Mouse (Mus musculus) hindbrain, embryonic 11.5 days (tissue): ENCODE measurements around the gene Nacc1. TPM values are rescaled to one million over a fixed set of nuclear protein-coding genes. Genes with fewer than 3 reads are reported as not detected.

Experiments
- ATAC-seq: fragments of 200-750 bp; cut with Nextera tagmentation; 2 replicates; pipeline ENCODE4 v1.8.0; 2017; ENCODE audit warnings: mild to moderate bottlenecking, moderate TSS enrichment, moderate library complexity; ENCODE audit not compliant: low FRiP score
- DNase-seq: peaks from one replicate; pipeline ENCODE4 v3.0.0-alpha.2; 2015; ENCODE audit warnings: low spot score
- H3K27ac ChIP-seq: fragments of 300-500 bp; sonication (generic); 2 replicates; pipeline ENCODE4 v1.5.1; 2014; ENCODE audit warnings: mild to moderate bottlenecking, low read depth, low read length
- H3K27me3 ChIP-seq: fragments of 300-500 bp; sonication (generic); 2 replicates; pipeline ENCODE4 v1.6.1; 2014; ENCODE audit warnings: mild to moderate bottlenecking, low read length, moderate library complexity, mixed read lengths; ENCODE audit not compliant: control insufficient read depth, insufficient read depth
- H3K36me3 ChIP-seq: fragments of 300-500 bp; sonication (generic); 2 replicates; pipeline ENCODE4 v1.6.1; 2014; ENCODE audit warnings: mild to moderate bottlenecking, low read length, moderate library complexity, mixed read lengths; ENCODE audit not compliant: control insufficient read depth, insufficient read depth
- H3K4me1 ChIP-seq: fragments of 300-500 bp; sonication (generic); replicated peaks from 2 replicates; pipeline ENCODE4 v1.6.1; 2014; ENCODE audit warnings: low read length, mixed read lengths; ENCODE audit not compliant: control insufficient read depth, insufficient read depth
- H3K4me2 ChIP-seq: fragments of 300-500 bp; sonication (generic); replicated peaks from 2 replicates; pipeline ENCODE4 v1.6.1; 2014; ENCODE audit warnings: mild to moderate bottlenecking, low read depth, low read length
- H3K4me3 ChIP-seq: fragments of 300-500 bp; sonication (generic); 2 replicates; pipeline ENCODE4 v1.5.1; 2014; ENCODE audit warnings: low read depth, low read length
- H3K9ac ChIP-seq: fragments of 300-500 bp; sonication (generic); 2 replicates; pipeline ENCODE4 v1.6.1; 2014; ENCODE audit warnings: low read depth, low read length
- H3K9me3 ChIP-seq: fragments of 300-500 bp; sonication (generic); 2 replicates; pipeline ENCODE4 v1.6.1; 2016; ENCODE audit warnings: low read length; ENCODE audit not compliant: control insufficient read depth
- WGBS: fragments of 180-500 bp; shearing (Covaris S2); extraction: QIAGEN DNeasy Blood & Tissue Kit; methylation state at CpG from one replicate; pipeline ENCODE4 v1.1.7; 2014; 5-methylcytosine and 5-hydroxymethylcytosine counted together
- polyA plus RNA-seq: library from polyadenylated mRNA; unstranded; fragments of >200 nt; fragmentation: Nextera tagmentation; extraction: Ambion mirVana; gene quantifications from 2 replicates; pipeline ENCODE4 v1.2.1, GENCODE M21; 2014

The Nacc1 gene
- polyA plus RNA-seq, 1 experiment from 2014 or later: 20.5 TPM

- Histone ChIP-seq H3K27ac (peak overlapping the region; percentile 94), H3K9ac (peak overlapping the region; percentile 77), H3K36me3 (no peaks in the 10 kb centered on the region), H3K27me3 (no peaks in the 10 kb centered on the region), H3K9me3 (no peaks in the 10 kb centered on the region), H3K4me3 (peak overlapping the region; percentile 53), H3K4me2 (peak overlapping the region; percentile 87), H3K4me1 (peaks cover 6% of the 10 kb centered on the region)
- WGBS: under 1% methylated on average over 95 of the region's 106 CpGs
- DNase-seq: peak; percentile 97
- peak; percentile 91 for ATAC-seq
These were observed 48.3 kb downstream of the Nacc1 start for GRCm38 (mm10) chr8:84639162-84640009.

GRCm38 (mm10) chr8:84638555-84639161 is 49.0 kb downstream of the Nacc1 start:
- no peaks in the 10 kb centered on the region for H3K36me3 ChIP-seq
- H3K4me2 ChIP-seq: peak overlapping the region; percentile 87
- ATAC-seq: peak; percentile 39
- peak overlapping the region; percentile 77 for H3K9ac ChIP-seq
- peak; percentile 59 for DNase-seq
- H3K27ac ChIP-seq: peak overlapping the region; percentile 94
- peak overlapping the region; percentile 53 for H3K4me3 ChIP-seq
- no peaks in the 10 kb centered on the region for H3K9me3 ChIP-seq
- peaks cover 6% of the 10 kb centered on the region for H3K4me1 ChIP-seq
- no peaks in the 10 kb centered on the region for H3K27me3 ChIP-seq
- under 1% methylated on average over 43 of the region's 52 CpGs for WGBS

- Histone ChIP-seq H3K27ac (peak overlapping the region; percentile 94), H3K9me3 (no peaks in the 10 kb centered on the region), H3K4me1 (peaks cover 6% of the 10 kb centered on the region), H3K4me2 (peak overlapping the region; percentile 87), H3K9ac (peak overlapping the region; percentile 77), H3K27me3 (no peaks in the 10 kb centered on the region), H3K36me3 (no peaks in the 10 kb centered on the region), H3K4me3 (peak overlapping the region; percentile 53)
- 37% methylated on average over 8 of the region's 8 CpGs for WGBS
- DNase-seq: peak; percentile 43
- no peak for ATAC-seq
These were observed 49.6 kb downstream of the Nacc1 start for GRCm38 (mm10) chr8:84637946-84638554.

- H3K9me3 ChIP-seq: no peaks in the 10 kb centered on the region
- no peaks in the 10 kb centered on the region for H3K36me3 ChIP-seq
- WGBS: 84% methylated on average over 17 of the region's 17 CpGs
- H3K4me2 ChIP-seq: no peak overlapping the region
- no peak for DNase-seq
- peak overlapping the region; percentile 91; the same call in 1 of the 2 replicates for H3K27ac ChIP-seq
- no peak overlapping the region for H3K4me3 ChIP-seq
- no peaks in the 10 kb centered on the region for H3K27me3 ChIP-seq
- peaks cover 6% of the 10 kb centered on the region for H3K4me1 ChIP-seq
- ATAC-seq: no peak
- no peak overlapping the region; the same call in 1 of the 2 replicates for H3K9ac ChIP-seq
These were observed 51.5 kb downstream of the Nacc1 start for GRCm38 (mm10) chr8:84636051-84636691.

GRCm38 (mm10) chr8:84635397-84636050 is 52.1 kb downstream of the Nacc1 start:
- peaks cover 6% of the 10 kb centered on the region for H3K4me1 ChIP-seq
- H3K4me2 ChIP-seq: no peak overlapping the region; the same call in 1 of the 2 replicates
- peak overlapping the region; percentile 91 for H3K27ac ChIP-seq
- no peak for ATAC-seq
- peak overlapping the region; percentile 55; the same call in 1 of the 2 replicates for H3K9ac ChIP-seq
- H3K4me3 ChIP-seq: no peak overlapping the region
- H3K36me3 ChIP-seq: no peaks in the 10 kb centered on the region
- H3K9me3 ChIP-seq: no peaks in the 10 kb centered on the region
- 56% methylated on average over 14 of the region's 14 CpGs for WGBS
- DNase-seq: no peak
- H3K27me3 ChIP-seq: no peaks in the 10 kb centered on the region

GRCm38 (mm10) chr8:84634849-84635304 is 52.8 kb downstream of the Nacc1 start:
- peaks cover 6% of the 10 kb centered on the region for H3K4me1 ChIP-seq
- no peak overlapping the region; the same call in 1 of the 2 replicates for H3K4me2 ChIP-seq
- no peaks in the 10 kb centered on the region for H3K9me3 ChIP-seq
- H3K27me3 ChIP-seq: no peaks in the 10 kb centered on the region
- H3K4me3 ChIP-seq: no peak overlapping the region
- ATAC-seq: peak; percentile 27
- H3K9ac ChIP-seq: peak overlapping the region; percentile 55
- 31% methylated on average over 9 of the region's 9 CpGs for WGBS
- DNase-seq: peak; percentile 63
- H3K27ac ChIP-seq: peak overlapping the region; percentile 91
- H3K36me3 ChIP-seq: no peaks in the 10 kb centered on the region

GRCm38 (mm10) chr8:84633841-84634584 is 53.6 kb downstream of the Nacc1 start:
- Histone ChIP-seq H3K4me1 (peaks cover 6% of the 10 kb centered on the region), H3K9ac (no peak overlapping the region), H3K27me3 (no peaks in the 10 kb centered on the region), H3K36me3 (no peaks in the 10 kb centered on the region), H3K4me3 (no peak overlapping the region), H3K4me2 (no peak overlapping the region), H3K9me3 (no peaks in the 10 kb centered on the region), H3K27ac (peak overlapping the region; percentile 91)
- no peak for DNase-seq
- ATAC-seq: no peak
- 51% methylated on average over 10 of the region's 10 CpGs for WGBS
